Mouse (Mus musculus) naive thymus-derived CD4-positive, alpha-beta T cell, adult 2 months (primary cell): ENCODE data around the gene Ap2a1.

Experiments used
- DNase-seq: peaks from one replicate; pipeline ENCODE4 v3.0.0-alpha.2; 2011; ENCODE audit warnings: low read depth

The Ap2a1 gene

GRCm38 (mm10) chr7:44929204-44930151 lies at the start of gene Ap2a1:
Gene Ap2a1, minus strand, starts transcription at chr7:44929496.
- peak; percentile 100 for DNase-seq

DNA sequence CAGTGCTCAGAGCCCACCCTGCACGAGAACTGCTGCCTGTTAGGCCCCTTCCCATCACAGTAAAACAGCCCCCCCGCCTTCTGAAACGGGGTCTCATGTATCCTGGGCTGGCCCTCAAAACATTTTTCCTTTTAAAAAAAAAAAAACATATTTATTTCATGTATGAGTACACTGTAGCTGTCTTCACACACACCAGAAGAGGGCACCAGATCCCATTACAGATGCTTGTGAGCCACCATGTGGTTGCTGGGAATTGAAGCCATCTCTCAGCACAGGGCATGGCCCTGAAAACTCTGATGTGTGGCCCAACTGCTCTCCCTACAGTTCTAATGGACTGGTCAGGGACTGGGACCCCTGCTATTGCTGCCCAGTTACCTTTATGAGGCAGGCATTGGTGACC lies 49.0 kb upstream of the Ap2a1 start:
- no peak for DNase-seq

GRCm38 (mm10) chr7:44975117-44975419 lies 45.8 kb upstream of the Ap2a1 start:
- DNase-seq, result no peak

DNA sequence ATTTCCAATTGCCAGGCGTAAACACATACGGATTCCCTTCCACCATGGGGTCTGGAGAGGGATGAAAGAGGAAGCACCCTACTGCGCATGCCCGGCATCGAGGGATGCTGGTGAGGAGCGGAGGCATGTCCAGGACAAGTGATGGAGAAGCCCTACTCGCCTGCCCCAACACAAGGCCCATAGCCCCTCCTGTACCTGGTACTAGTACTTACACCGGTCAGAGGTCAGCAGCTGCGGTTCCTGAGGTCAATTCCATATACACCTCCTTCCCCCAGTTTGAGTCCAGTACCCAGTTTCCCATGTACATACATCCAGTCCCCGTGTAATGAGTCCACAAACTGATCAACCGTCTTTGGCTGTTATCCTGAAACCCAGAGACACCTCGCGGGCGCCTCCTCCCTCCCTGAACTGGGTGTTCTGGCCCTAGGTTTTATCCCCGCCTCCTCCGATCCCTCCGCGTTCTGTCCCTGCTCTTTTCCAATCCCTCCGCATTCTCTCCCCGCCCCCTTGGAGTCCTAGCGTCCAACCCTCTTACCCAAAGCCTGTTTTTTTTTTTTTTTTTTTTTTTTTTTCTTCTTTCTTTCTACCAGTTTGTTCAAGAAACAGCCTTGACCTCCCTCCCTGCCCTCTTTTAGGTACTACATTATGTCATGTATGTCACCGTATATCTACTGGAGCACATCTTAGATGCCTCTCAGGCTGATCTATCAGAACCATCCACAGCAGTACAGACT lies 45.3 kb upstream of the Ap2a1 start, which contains the start of gene Cpt1c:
TSS of gene Cpt1c (minus strand) at position 469 of the 734 bp plus-strand sequence.
- no peak for DNase-seq

DNA sequence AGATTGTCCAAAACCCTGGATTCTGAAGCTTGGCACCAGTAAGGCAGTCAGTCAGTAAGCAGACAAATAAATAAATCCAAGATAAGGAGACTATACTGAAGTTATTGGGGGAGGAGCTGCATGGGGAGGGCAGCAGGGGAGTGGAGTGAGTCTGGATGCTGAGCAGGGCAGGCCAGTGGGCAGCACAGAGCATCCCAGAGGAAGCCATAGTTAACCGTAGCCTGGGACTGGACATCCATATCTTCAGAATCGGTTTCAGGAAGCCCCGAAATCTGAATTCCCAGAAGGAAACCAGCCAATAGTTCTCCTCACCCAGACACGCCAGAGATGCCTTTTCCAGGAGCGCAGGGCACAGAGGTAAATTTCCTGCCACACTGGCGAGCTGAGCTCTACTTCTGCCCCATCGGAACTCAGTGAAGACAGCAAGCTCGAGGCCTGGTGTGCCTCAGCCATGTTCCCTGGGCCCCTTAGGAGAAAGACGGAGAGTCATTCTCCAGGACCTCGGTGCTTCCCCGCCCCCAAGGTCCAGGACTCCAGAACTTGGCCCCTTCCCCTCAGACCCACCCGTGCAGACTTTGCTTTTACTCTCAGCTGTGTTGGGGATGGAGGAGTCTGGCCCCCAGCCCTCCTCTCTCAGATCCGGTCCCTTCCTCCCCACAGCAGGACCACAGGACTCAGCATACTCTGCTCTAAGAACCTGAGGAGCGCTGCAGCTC lies 44.3 kb upstream of the Ap2a1 start:
- DNase-seq, result no peak

- no peak for DNase-seq
Measured at GRCm38 (mm10) chr7:44971142-44971541, 41.8 kb upstream of the Ap2a1 start.

- DNase-seq, result peak; percentile 82
Measured at GRCm38 (mm10) chr7:44970231-44970691, 41.0 kb upstream of the Ap2a1 start.

- DNase-seq, result no peak
Measured at GRCm38 (mm10) chr7:44966638-44967037, 37.3 kb upstream of the Ap2a1 start.

GRCm38 (mm10) chr7:44965975-44966374 lies 36.7 kb upstream of the Ap2a1 start:
- DNase-seq, result no peak

- no peak for DNase-seq
Measured at GRCm38 (mm10) chr7:44964990-44965389, 35.7 kb upstream of the Ap2a1 start.

DNA sequence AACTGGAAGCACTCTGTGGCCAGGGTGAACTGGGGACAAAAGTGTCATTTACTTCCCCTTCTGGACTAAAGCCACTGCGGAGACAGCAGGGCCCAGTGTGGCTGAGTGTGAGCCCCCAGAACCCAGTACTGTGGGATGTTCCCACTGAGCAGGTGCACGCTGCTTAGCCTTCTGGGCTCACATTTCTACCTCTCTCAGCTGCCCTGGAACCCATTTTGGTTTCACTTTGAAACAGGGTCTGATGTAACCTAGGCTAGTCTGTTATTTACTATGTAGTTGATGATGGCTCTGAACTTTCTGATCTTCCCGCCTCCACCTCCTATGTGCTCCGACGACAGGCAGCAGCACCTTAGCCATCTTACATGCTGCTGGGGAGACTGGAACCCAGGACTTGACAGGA lies 33.5 kb upstream of the Ap2a1 start:
- no peak for DNase-seq

DNA sequence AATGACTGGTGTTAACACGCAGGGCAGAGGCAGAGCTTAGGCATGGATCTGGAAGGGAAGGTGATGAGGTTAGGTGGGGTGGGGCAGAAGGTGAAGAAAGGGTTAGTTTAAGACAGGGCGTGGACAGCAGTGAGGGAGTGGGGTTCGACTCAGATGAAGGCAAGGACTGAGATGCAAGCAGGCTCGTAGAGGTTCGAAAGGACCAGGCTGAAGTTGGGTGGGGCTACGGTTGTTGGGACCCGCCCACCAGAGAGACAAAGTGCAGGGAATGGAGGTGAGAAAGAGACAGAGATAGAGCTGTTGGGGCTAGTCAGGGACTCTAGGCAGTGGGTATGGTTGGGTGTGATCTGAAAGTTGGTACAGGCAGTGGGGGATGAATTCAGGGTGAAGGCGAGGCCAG lies 33.0 kb upstream of the Ap2a1 start:
- no peak for DNase-seq

GRCm38 (mm10) chr7:44960512-44960910 lies 31.2 kb upstream of the Ap2a1 start:
- no peak for DNase-seq

DNA sequence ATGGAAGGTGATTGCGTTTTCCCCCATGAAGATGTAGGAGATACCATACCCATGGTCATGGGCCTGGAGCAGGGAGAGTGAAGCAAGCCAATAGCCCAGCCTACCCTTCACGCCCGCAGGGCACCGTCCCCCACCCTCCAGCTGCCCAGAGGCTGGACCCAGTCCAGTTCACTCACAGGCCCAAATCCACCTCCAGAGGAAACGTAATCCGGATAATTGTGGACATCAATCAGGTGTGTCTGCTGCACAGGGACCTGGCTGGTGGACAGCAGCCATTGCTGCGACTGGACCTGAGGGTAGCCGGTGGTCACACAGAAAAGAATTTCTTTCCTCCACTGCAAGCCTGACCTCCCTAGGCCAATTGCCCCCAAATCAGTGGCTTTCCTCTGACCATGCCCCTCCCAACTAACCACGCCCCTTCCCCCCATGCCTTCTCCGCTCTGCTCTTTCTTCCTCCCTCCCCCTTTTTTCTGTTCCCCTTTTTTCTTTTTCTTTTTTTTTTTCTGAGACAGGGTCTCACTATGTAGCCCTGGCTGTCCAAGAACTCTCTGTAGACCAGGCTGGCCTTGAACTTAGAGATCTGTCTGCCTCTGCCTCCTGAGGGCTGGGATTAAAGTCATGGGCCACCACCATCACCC lies 30.7 kb upstream of the Ap2a1 start:
- DNase-seq, result no peak

DNA sequence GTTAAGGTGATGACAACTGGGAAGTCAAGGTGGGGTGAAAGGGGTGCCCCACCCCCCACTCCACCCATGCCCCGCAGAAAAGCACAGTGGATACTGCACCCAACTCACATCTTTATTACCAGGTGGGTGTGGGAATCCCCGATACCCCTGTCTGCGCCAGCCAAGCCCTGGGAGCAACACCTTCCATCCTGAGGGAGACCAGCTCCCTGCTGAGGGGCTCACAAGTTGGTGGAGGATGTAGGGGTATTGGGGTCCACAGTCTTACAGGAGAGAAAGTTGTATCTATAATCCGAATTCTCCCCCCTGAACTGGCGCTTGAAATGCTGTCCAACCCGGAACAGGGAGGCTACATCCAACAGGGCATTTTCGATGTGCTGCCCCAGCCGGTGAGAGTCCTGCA lies 30.0 kb upstream of the Ap2a1 start:
- DNase-seq, result no peak

- DNase-seq, result peak; percentile 57
Measured at GRCm38 (mm10) chr7:44958208-44958607, 28.9 kb upstream of the Ap2a1 start.

DNA sequence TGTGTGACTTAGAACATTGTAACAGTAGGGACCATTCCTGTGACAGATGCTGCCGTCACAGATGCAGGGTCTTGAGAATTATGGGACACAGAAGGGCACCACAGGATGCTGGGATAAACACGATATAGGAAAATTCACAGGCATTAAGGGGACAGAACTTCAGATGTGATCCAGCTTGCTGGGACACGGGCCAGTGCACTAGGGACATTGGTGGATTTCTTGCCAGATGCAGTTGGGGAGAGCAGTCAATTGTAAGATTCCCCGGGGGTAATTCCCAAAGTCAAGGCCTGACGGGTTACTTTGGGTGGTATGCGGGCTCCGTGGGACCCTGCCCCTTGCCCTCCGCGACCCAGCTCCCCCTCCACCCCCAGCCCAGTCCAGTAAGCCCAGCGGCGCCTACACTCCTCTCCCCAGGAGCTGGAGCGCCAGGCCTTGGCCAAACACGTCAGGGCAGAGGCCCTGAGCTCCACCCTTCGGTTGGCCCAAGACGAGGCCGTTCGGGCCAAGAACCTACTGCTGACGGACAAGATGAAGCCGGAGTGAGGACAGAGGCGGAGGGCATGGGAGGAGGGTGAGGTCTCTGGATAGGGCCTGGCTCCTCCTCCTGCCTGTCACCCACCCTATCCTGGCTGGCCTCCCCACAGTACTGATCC lies 28.0 kb upstream of the Ap2a1 start:
- DNase-seq, result no peak

GRCm38 (mm10) chr7:44956266-44956665 lies 27.0 kb upstream of the Ap2a1 start:
- DNase-seq, result no peak

DNA sequence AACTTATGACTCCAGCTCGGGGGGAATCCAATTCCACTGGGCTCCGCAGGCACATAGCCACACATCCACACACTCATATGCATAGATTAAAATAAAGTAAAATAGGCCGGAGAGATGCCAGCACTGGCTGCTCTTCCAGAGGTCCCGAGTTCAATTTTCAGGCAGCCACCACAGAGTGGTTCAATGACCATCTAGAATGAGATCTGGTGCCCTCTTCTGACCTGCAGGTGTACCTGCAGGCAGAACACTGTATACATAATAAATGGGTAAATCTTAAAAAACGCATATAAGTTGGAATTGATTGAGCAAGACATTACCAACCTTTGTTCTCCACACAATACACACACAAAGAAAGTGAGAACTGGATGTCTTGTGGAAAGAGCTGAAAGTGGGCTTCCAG lies 26.3 kb upstream of the Ap2a1 start:
- DNase-seq, result peak; percentile 67

GRCm38 (mm10) chr7:44954091-44954885 lies 25.0 kb upstream of the Ap2a1 start:
- no peak for DNase-seq

DNA sequence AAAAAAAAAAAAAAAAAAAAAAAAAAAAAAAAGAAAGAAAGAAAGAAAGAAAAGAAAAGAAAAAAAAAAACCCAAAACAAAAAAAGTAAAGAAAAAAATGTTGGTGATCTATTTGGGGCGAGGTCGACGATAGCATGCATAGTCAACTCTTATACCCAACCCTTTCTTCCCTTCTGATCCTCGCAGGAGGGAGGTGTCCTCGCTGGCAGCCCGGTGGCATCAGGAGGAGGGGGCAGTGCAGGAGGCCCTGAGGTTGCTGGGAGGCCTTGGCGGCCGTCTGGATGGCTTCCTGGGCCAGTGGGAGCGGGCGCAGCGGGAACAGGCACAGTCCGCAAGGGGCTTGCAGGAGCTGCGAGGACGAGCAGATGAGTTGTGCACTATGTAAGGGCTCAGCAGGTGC lies 24.3 kb upstream of the Ap2a1 start:
- no peak for DNase-seq
